Mouse (Mus musculus): ENCODE results near the gene Vamp2.

Vamp2 gene

DNA sequence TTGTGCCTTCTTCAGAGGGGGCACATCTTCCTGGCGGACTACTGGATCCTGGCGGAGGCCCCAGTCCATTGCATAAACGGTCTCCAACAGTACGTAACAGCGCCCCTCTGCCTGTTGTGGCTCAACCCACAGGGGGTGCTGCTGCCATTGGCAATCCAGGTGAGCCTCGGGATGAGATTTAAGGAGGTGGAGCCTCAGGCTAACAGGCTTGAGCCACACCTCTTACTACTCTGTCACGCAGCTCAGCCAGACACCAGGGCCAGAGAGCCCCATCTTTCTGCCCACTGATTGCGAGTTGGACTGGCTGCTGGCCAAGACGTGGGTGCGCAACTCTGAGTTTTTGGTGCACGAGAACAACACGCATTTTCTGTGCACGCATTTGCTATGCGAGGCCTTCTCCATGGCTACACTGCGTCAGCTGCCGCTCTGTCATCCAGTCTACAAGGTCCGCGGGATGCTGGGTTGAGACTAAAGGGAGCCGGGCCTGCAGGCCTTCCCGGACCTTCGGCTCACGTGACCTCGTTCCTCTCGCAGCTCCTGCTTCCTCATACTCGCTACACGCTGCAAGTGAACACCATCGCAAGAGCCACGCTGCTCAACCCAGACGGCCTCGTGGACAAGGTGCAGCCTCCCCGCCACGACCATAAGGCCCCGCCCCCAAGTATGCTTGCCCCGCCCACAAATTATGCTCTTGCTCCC is 45.8 kb downstream of the Vamp2 start:
- DNase-seq (ENCODE audit: low spot score) = no peak

- DNase-seq (ENCODE audit: low spot score) = no peak
Observed at GRCm38 (mm10) chr11:69134622-69134968, 46.3 kb downstream of the Vamp2 start.

- no peak for DNase-seq (ENCODE audit: low spot score)
Observed at GRCm38 (mm10) chr11:69135361-69135760, 47.1 kb downstream of the Vamp2 start.
